Mouse (Mus musculus) B cell, adult 67 days (primary cell): Measurements from ENCODE around the gene Olfr1340. TPM values are rescaled to one million over a fixed set of nuclear protein-coding genes. Genes with fewer than 3 reads are reported as not detected.

Experiments
- total RNA-seq, 2 experiments: library from RNA; stranded (reverse); gene quantifications; 4 replicates each; pipeline ENCODE4 v1.2.4; 2023

Gene Olfr1340
- not detected for total RNA-seq

GRCm38 (mm10) chr4:118719838-118720237, at the start of gene Olfr1340:
Olfr1340 (plus strand) TSS chr4:118720138.

GRCm38 (mm10) chr4:118692412-118692973, 27.4 kb upstream of the Olfr1340 start, which contains the start of gene Olfr1342:
Olfr1342 (minus strand) TSS chr4:118692756.

GRCm38 (mm10) chr4:118703223-118703622, 16.7 kb upstream of the Olfr1340 start, which contains the start of gene Olfr1341:
Olfr1341 (plus strand) TSS chr4:118703523.

GRCm38 (mm10) chr4:118731875-118732274, 11.9 kb downstream of the Olfr1340 start, which contains the start of gene Olfr1339:
Olfr1339 (plus strand) TSS chr4:118732175.

DNA sequence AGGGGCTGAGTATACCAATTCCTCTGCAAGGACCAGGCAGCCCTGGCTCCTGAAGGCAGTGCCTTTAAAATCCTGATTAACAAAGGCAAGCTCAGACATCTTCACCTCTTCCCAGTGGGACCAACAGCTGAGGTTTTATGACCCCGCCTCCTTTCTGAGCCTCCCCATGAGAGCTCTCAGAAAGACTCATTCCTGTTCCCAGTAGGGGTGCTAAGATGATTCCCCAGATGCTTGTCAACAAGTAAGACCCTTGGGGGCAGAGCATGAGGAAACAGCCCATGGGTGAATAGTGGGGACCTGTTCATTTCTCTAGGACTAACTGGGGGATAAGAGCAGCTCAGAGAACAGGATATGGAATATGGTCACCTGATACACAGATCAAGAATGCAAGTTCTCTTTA, 38.7 kb downstream of the Olfr1340 start, which contains the start of gene Olfr1338:
TSS of gene Olfr1338 (minus strand) at position 101 of the 400 bp plus-strand sequence.

Other genes with a start within 250 kb of the Olfr1340 start
- under 1 TPM in 1 of 2 experiments, not detected in 1; 0.23 TPM for gene Tie1, start 230.1 kb upstream of the Olfr1340 start, total RNA-seq
- gene 2610528J11Rik, start 193.1 kb upstream of the Olfr1340 start, total RNA-seq: not detected
- gene Tmem125, start 176.1 kb upstream of the Olfr1340 start, total RNA-seq: not detected
- gene Cfap57, start 99.4 kb upstream of the Olfr1340 start, total RNA-seq: not detected
- 10 to 100 TPM; 62.6 to 70.9 TPM for gene Ebna1bp2, start 99.3 kb upstream of the Olfr1340 start, total RNA-seq
- not detected for gene Olfr62, start 61.2 kb upstream of the Olfr1340 start, total RNA-seq
- not detected for gene Olfr1342, start 27.4 kb upstream of the Olfr1340 start, total RNA-seq
- not detected for gene Olfr1341, start 16.6 kb upstream of the Olfr1340 start, total RNA-seq
- gene Olfr1339, start 12.0 kb downstream of the Olfr1340 start, total RNA-seq: not detected
- gene Olfr1338, start 38.6 kb downstream of the Olfr1340 start, total RNA-seq: not detected
- not detected for gene Olfr1337, start 62.4 kb downstream of the Olfr1340 start, total RNA-seq
- gene Olfr1335, start 89.8 kb downstream of the Olfr1340 start, total RNA-seq: not detected
- gene Olfr1333, start 116.1 kb downstream of the Olfr1340 start, total RNA-seq: not detected
- not detected for gene Olfr1331, start 144.5 kb downstream of the Olfr1340 start, total RNA-seq
- gene Olfr1330, start 168.5 kb downstream of the Olfr1340 start, total RNA-seq: not detected
- not detected for gene Olfr1329, start 197.3 kb downstream of the Olfr1340 start, total RNA-seq
- not detected for gene Olfr1328, start 218.5 kb downstream of the Olfr1340 start, total RNA-seq
- gene Lao1, start 241.4 kb downstream of the Olfr1340 start, total RNA-seq: not detected